Mouse (Mus musculus) embryonic stem cell, embryonic (primary cell): ENCODE data around the gene Erlin1.

Experiments
- CTCF ChIA-PET, 4 experiments: fragments of 300-600 bp in 2 of 4; fragments of 350-600 bp in 2 of 4; sonication (Branson Sonifier 250); formaldehyde crosslinking; loops; one replicate each; lab custom pipeline; 2022; ENCODE audit warnings: inconsistent platforms in 2 of 4; lab: Charles Lee
- POLR2A ChIA-PET, 4 experiments: fragments of 300-600 bp in 2 of 4; fragments of 350-600 bp in 2 of 4; sonication (Branson Sonifier 250); formaldehyde crosslinking; loops; one replicate each; lab custom pipeline; 2022; ENCODE audit warnings: antibody characterized with exemption in 4 of 4, inconsistent platforms in 1 of 4; lab: Charles Lee

Erlin1 gene

GRCm38 (mm10) chr19:44024921-44025585 is 44.5 kb downstream of the Erlin1 start:
- CTCF ChIA-PET, result no interaction called here
- POLR2A ChIA-PET, result no interaction called here

GRCm38 (mm10) chr19:44023066-44023465 is 46.5 kb downstream of the Erlin1 start:
- ChIA-PET CTCF (no interaction called here), POLR2A (no interaction called here)

GRCm38 (mm10) chr19:44021502-44021901 is 48.1 kb downstream of the Erlin1 start:
- ChIA-PET CTCF (no interaction called here), POLR2A (interaction anchor here in 2 of 4 experiments (0.6 kb wide), 2 partner anchors 41 to 296 kb away, joined by 3 read pairs; no protein-coding TSS in a partner anchor)

GRCm38 (mm10) chr19:44019739-44020138 is 49.8 kb downstream of the Erlin1 start:
- ChIA-PET CTCF (interaction anchor here in 2 of 4 experiments (0.5 kb wide), 2 partner anchors 51 to 468 kb away, joined by 3 to 7 read pairs; no protein-coding TSS in a partner anchor), POLR2A (interaction anchor here in 1 of 4 experiments (0.5 kb wide), 1 partner anchor 1785 kb away, joined by 4 read pairs; no protein-coding TSS in a partner anchor)

GRCm38 (mm10) chr19:44013862-44014261 is 55.7 kb downstream of the Erlin1 start:
- CTCF ChIA-PET, result interaction anchor here in 3 of 4 experiments (0.6 to 1.0 kb wide), 3 partner anchors 25 to 187 kb away, joined by 3 to 4 read pairs (median 3); no protein-coding TSS in a partner anchor
- POLR2A ChIA-PET, result interaction anchor here in 1 of 4 experiments (1.0 to 1.2 kb wide), 3 partner anchors 42 to 291 kb away, joined by 3 read pairs; no protein-coding TSS in a partner anchor

GRCm38 (mm10) chr19:44008784-44009183 is 60.8 kb downstream of the Erlin1 start:
- POLR2A ChIA-PET, result interaction anchor here in 2 of 4 experiments (0.6 to 1.2 kb wide), 2 partner anchors 18 to 101 kb away, joined by 3 read pairs; no protein-coding TSS in a partner anchor
- CTCF ChIA-PET, result interaction anchor here in 2 of 4 experiments (0.6 to 1.8 kb wide), 3 partner anchors 48 to 234 kb away, joined by 3 to 5 read pairs (median 3); no protein-coding TSS in a partner anchor

- ChIA-PET POLR2A (interaction anchor here in 3 of 4 experiments (0.6 to 1.4 kb wide), 5 partner anchors 42 to 187 kb away, joined by 3 to 7 read pairs (median 3); no protein-coding TSS in a partner anchor), CTCF (interaction anchor here in 2 of 4 experiments (0.7 to 1.8 kb wide), 2 partner anchors 46 to 466 kb away, joined by 3 to 5 read pairs; no protein-coding TSS in a partner anchor)
Observed at GRCm38 (mm10) chr19:44007186-44007585, 62.4 kb downstream of the Erlin1 start.

GRCm38 (mm10) chr19:44005025-44005424 is 64.6 kb downstream of the Erlin1 start:
- CTCF ChIA-PET, result no interaction called here
- POLR2A ChIA-PET, result interaction anchor here in 1 of 4 experiments (0.9 to 1.2 kb wide), 3 partner anchors 21 to 24 kb away, joined by 3 read pairs; partner anchors contain the start of gene Cyp2c23

GRCm38 (mm10) chr19:44004261-44004660 is 65.3 kb downstream of the Erlin1 start:
- POLR2A ChIA-PET, result interaction anchor here in 1 of 4 experiments (1.1 to 1.2 kb wide), 2 partner anchors 10 to 20 kb away, joined by 3 to 4 read pairs; no protein-coding TSS in a partner anchor
- CTCF ChIA-PET, result interaction anchor here in 2 of 4 experiments (0.5 to 0.6 kb wide), 2 partner anchors 407 to 496 kb away, joined by 3 to 7 read pairs; no protein-coding TSS in a partner anchor

- POLR2A ChIA-PET, result no interaction called here
Observed at GRCm38 (mm10) chr19:44000720-44001119, 68.9 kb downstream of the Erlin1 start.

GRCm38 (mm10) chr19:44000061-44000460 is 69.5 kb downstream of the Erlin1 start:
- POLR2A ChIA-PET, result no interaction called here
- CTCF ChIA-PET, result no interaction called here

More at GRCm38 (mm10) chr19:44000720-44001119, 68.9 kb downstream of the Erlin1 start:
- CTCF ChIA-PET, result no interaction called here

GRCm38 (mm10) chr19:43998802-43999527 is 70.6 kb downstream of the Erlin1 start:
- CTCF ChIA-PET, result no interaction called here
- POLR2A ChIA-PET, result interaction anchor here in 1 of 4 experiments (1.6 kb wide), 1 partner anchor 108 kb away, joined by 4 read pairs; the partner anchor contains the start of gene Chuk

- CTCF ChIA-PET, result interaction anchor here in 1 of 4 experiments (0.6 kb wide), 1 partner anchor 365 kb away, joined by 3 read pairs; no protein-coding TSS in a partner anchor
- POLR2A ChIA-PET, result interaction anchor here in 1 of 4 experiments (1.6 kb wide), 1 partner anchor 109 kb away, joined by 4 read pairs; the partner anchor contains the start of gene Chuk
Observed at GRCm38 (mm10) chr19:43998101-43998500, 71.5 kb downstream of the Erlin1 start.

GRCm38 (mm10) chr19:43995427-43995826 is 74.2 kb downstream of the Erlin1 start:
- CTCF ChIA-PET, result interaction anchor here in 1 of 4 experiments (0.6 kb wide), 1 partner anchor 266 kb away, joined by 3 read pairs; no protein-coding TSS in a partner anchor

GRCm38 (mm10) chr19:43992464-43992863 is 77.1 kb downstream of the Erlin1 start:
- CTCF ChIA-PET, result no interaction called here
- POLR2A ChIA-PET, result no interaction called here

More at GRCm38 (mm10) chr19:43995427-43995826, 74.2 kb downstream of the Erlin1 start:
- POLR2A ChIA-PET, result no interaction called here

- CTCF ChIA-PET, result interaction anchor here in 2 of 4 experiments (0.6 to 0.7 kb wide), 2 partner anchors 29 to 665 kb away, joined by 3 read pairs; no protein-coding TSS in a partner anchor
- POLR2A ChIA-PET, result interaction anchor here in 2 of 4 experiments (1.0 to 1.5 kb wide), 2 partner anchors 11 to 14 kb away, joined by 3 to 6 read pairs; no protein-coding TSS in a partner anchor
Observed at GRCm38 (mm10) chr19:43990362-43990761, 79.2 kb downstream of the Erlin1 start.

- CTCF ChIA-PET, result interaction anchor here in 2 of 4 experiments (0.6 to 1.6 kb wide), 3 partner anchors 15 to 169 kb away, joined by 3 read pairs; no protein-coding TSS in a partner anchor
- POLR2A ChIA-PET, result interaction anchor here in 2 of 4 experiments (0.9 to 2.6 kb wide), 5 partner anchors 10 to 149 kb away, joined by 3 to 16 read pairs (median 3); partner anchors contain the start of gene Chuk (in 1 of the 2)
Observed at GRCm38 (mm10) chr19:43986069-43986794, 83.4 kb downstream of the Erlin1 start, which contains the start of gene Cpn1. Gene Cpn1, minus strand, starts transcription at chr19:43986556.
